Mouse (Mus musculus) hindbrain, embryonic 11.5 days (tissue): ENCODE results near the gene Rbfox2. TPM values are rescaled to one million over a fixed set of nuclear protein-coding genes. Genes with fewer than 3 reads are reported as not detected.

Experiments used
- ATAC-seq: fragments of 200-750 bp; cut with Nextera tagmentation; 2 replicates; pipeline ENCODE4 v1.8.0; 2017; ENCODE audit warnings: mild to moderate bottlenecking, moderate TSS enrichment, moderate library complexity; ENCODE audit not compliant: low FRiP score
- DNase-seq: peaks from one replicate; pipeline ENCODE4 v3.0.0-alpha.2; 2015; ENCODE audit warnings: low spot score
- H3K27ac ChIP-seq: fragments of 300-500 bp; sonication (generic); 2 replicates; pipeline ENCODE4 v1.5.1; 2014; ENCODE audit warnings: mild to moderate bottlenecking, low read depth, low read length
- H3K27me3 ChIP-seq: fragments of 300-500 bp; sonication (generic); 2 replicates; pipeline ENCODE4 v1.6.1; 2014; ENCODE audit warnings: mild to moderate bottlenecking, low read length, moderate library complexity, mixed read lengths; ENCODE audit not compliant: control insufficient read depth, insufficient read depth
- H3K36me3 ChIP-seq: fragments of 300-500 bp; sonication (generic); 2 replicates; pipeline ENCODE4 v1.6.1; 2014; ENCODE audit warnings: mild to moderate bottlenecking, low read length, moderate library complexity, mixed read lengths; ENCODE audit not compliant: control insufficient read depth, insufficient read depth
- H3K4me1 ChIP-seq: fragments of 300-500 bp; sonication (generic); replicated peaks from 2 replicates; pipeline ENCODE4 v1.6.1; 2014; ENCODE audit warnings: low read length, mixed read lengths; ENCODE audit not compliant: control insufficient read depth, insufficient read depth
- H3K4me2 ChIP-seq: fragments of 300-500 bp; sonication (generic); replicated peaks from 2 replicates; pipeline ENCODE4 v1.6.1; 2014; ENCODE audit warnings: mild to moderate bottlenecking, low read depth, low read length
- H3K4me3 ChIP-seq: fragments of 300-500 bp; sonication (generic); 2 replicates; pipeline ENCODE4 v1.5.1; 2014; ENCODE audit warnings: low read depth, low read length
- H3K9ac ChIP-seq: fragments of 300-500 bp; sonication (generic); 2 replicates; pipeline ENCODE4 v1.6.1; 2014; ENCODE audit warnings: low read depth, low read length
- H3K9me3 ChIP-seq: fragments of 300-500 bp; sonication (generic); 2 replicates; pipeline ENCODE4 v1.6.1; 2016; ENCODE audit warnings: low read length; ENCODE audit not compliant: control insufficient read depth
- WGBS: fragments of 180-500 bp; shearing (Covaris S2); extraction: QIAGEN DNeasy Blood & Tissue Kit; methylation state at CpG from one replicate; pipeline ENCODE4 v1.1.7; 2014; 5-methylcytosine and 5-hydroxymethylcytosine counted together
- polyA plus RNA-seq: library from polyadenylated mRNA; unstranded; fragments of >200 nt; fragmentation: Nextera tagmentation; extraction: Ambion mirVana; gene quantifications from 2 replicates; pipeline ENCODE4 v1.2.1, GENCODE M21; 2014

Rbfox2 gene
- polyA plus RNA-seq, 1 experiment from 2014 or later: 142 TPM

GRCm38 (mm10) chr15:77344127-77345125, 37.6 kb upstream of the Rbfox2 start:
- Histone ChIP-seq H3K9me3 (no peaks in the 10 kb centered on the region), H3K27ac (peak overlapping the region; percentile 75), H3K27me3 (no peaks in the 10 kb centered on the region), H3K4me2 (no peak overlapping the region), H3K4me3 (no peak overlapping the region), H3K4me1 (peaks cover 7% of the 10 kb centered on the region; the same call in 1 of the 2 replicates), H3K9ac (0 out of 2 replicates have a peak overlapping the region, but pooled peaks have one; percentile 7), H3K36me3 (no peaks in the 10 kb centered on the region)
- ATAC-seq (peak; percentile 5; the same call in 1 of the 2 replicates), DNase-seq (no peak)
- WGBS: 41% methylated on average over 17 of the region's 17 CpGs

- Histone ChIP-seq H3K4me1 (peaks cover 7% of the 10 kb centered on the region; the same call in 1 of the 2 replicates), H3K36me3 (no peaks in the 10 kb centered on the region), H3K27me3 (no peaks in the 10 kb centered on the region), H3K4me2 (peak overlapping the region; percentile 32), H3K27ac (peak overlapping the region; percentile 78), H3K9me3 (no peaks in the 10 kb centered on the region), H3K4me3 (no peak overlapping the region; the same call in 1 of the 2 replicates), H3K9ac (peak overlapping the region; percentile 55)
- 9% methylated on average over 13 of the region's 13 CpGs for WGBS
- peak; percentile 75 for ATAC-seq
- peak; percentile 90 for DNase-seq
Observed at GRCm38 (mm10) chr15:77343527-77344091, 36.8 kb upstream of the Rbfox2 start.

- Histone ChIP-seq H3K36me3 (no peaks in the 10 kb centered on the region), H3K27me3 (no peaks in the 10 kb centered on the region), H3K4me3 (peak overlapping the region; percentile 12; the same call in 1 of the 2 replicates), H3K9me3 (no peaks in the 10 kb centered on the region), H3K9ac (peak overlapping the region; percentile 55), H3K4me1 (peaks cover 7% of the 10 kb centered on the region; the same call in 1 of the 2 replicates), H3K4me2 (peak overlapping the region; percentile 32), H3K27ac (peak overlapping the region; percentile 78)
- no peak for DNase-seq
- WGBS: 28% methylated on average over 18 of the region's 18 CpGs
- peak; percentile 17; the same call in 1 of the 2 replicates for ATAC-seq
Observed at GRCm38 (mm10) chr15:77342962-77343526, 36.2 kb upstream of the Rbfox2 start.

- Histone ChIP-seq H3K9ac (no peak overlapping the region), H3K9me3 (no peaks in the 10 kb centered on the region), H3K4me1 (peaks cover 7% of the 10 kb centered on the region; the same call in 1 of the 2 replicates), H3K4me3 (no peak overlapping the region), H3K36me3 (no peaks in the 10 kb centered on the region), H3K27me3 (no peaks in the 10 kb centered on the region), H3K4me2 (no peak overlapping the region), H3K27ac (no peak overlapping the region)
- WGBS: 90% methylated on average over 6 of the region's 6 CpGs
- ATAC-seq (no peak), DNase-seq (no peak)
Observed at GRCm38 (mm10) chr15:77342005-77342404, 35.2 kb upstream of the Rbfox2 start.

- H3K9ac ChIP-seq: no peak overlapping the region
- no peaks in the 10 kb centered on the region for H3K36me3 ChIP-seq
- H3K4me3 ChIP-seq: no peak overlapping the region
- H3K9me3 ChIP-seq: no peaks in the 10 kb centered on the region
- DNase-seq: no peak
- ATAC-seq: no peak
- H3K27me3 ChIP-seq: no peaks in the 10 kb centered on the region
- peaks cover 11% of the 10 kb centered on the region for H3K4me1 ChIP-seq
- H3K27ac ChIP-seq: no peak overlapping the region
- no peak overlapping the region for H3K4me2 ChIP-seq
Observed at GRCm38 (mm10) chr15:77340581-77340980, 33.8 kb upstream of the Rbfox2 start.

- Histone ChIP-seq H3K27ac (no peak overlapping the region), H3K27me3 (no peaks in the 10 kb centered on the region), H3K9ac (no peak overlapping the region), H3K4me1 (peaks cover 6% of the 10 kb centered on the region), H3K4me3 (no peak overlapping the region), H3K4me2 (no peak overlapping the region), H3K9me3 (no peaks in the 10 kb centered on the region), H3K36me3 (no peaks in the 10 kb centered on the region)
- no peak for ATAC-seq
- WGBS: 56% methylated on average over 8 of the region's 8 CpGs
- DNase-seq: no peak
Observed at GRCm38 (mm10) chr15:77338924-77339429, 32.2 kb upstream of the Rbfox2 start.

- WGBS: 69% methylated on average over 7 of the region's 7 CpGs
- Histone ChIP-seq H3K27ac (no peak overlapping the region), H3K9ac (no peak overlapping the region), H3K4me3 (no peak overlapping the region), H3K27me3 (no peaks in the 10 kb centered on the region), H3K36me3 (no peaks in the 10 kb centered on the region), H3K9me3 (no peaks in the 10 kb centered on the region), H3K4me2 (no peak overlapping the region), H3K4me1 (peaks cover 4% of the 10 kb centered on the region)
- DNase-seq (no peak), ATAC-seq (no peak)
Observed at GRCm38 (mm10) chr15:77338451-77338850, 31.6 kb upstream of the Rbfox2 start.

GRCm38 (mm10) chr15:77337926-77338325, 31.1 kb upstream of the Rbfox2 start:
- Histone ChIP-seq H3K4me1 (peaks cover 4% of the 10 kb centered on the region; the same call in 1 of the 2 replicates), H3K9me3 (no peaks in the 10 kb centered on the region), H3K27me3 (no peaks in the 10 kb centered on the region), H3K4me2 (no peak overlapping the region), H3K4me3 (no peak overlapping the region), H3K27ac (no peak overlapping the region), H3K36me3 (no peaks in the 10 kb centered on the region), H3K9ac (no peak overlapping the region)
- ATAC-seq: no peak
- no peak for DNase-seq
- 73% methylated on average over 3 of the region's 3 CpGs for WGBS
